Mouse (Mus musculus): Measurements from ENCODE around the gene Farp2.

GRCm38 (mm10) chr1:93630796-93631195, 118.9 kb downstream of the Farp2 start:
- TF ChIP-seq TAL1 (IDR thresholded peaks at IDR 0.05; ENCODE audit: low read length) = no peak
- no peak for TF ChIP-seq GATA1 (IDR thresholded peaks at IDR 0.05; ENCODE audit: low read length)

All from erythroblast, embryonic 14.5 days (primary cell).